Mouse (Mus musculus): ENCODE data around the gene Ormdl2. TPM values are rescaled to one million over a fixed set of nuclear protein-coding genes. Genes with fewer than 3 reads are reported as not detected.
"Not testable (repeated sequence)": the region's sequence is repeated elsewhere in the genome, so short reads cannot be mapped to it uniquely, and the experiment has no call there.

The Ormdl2 gene
- total and polyA plus RNA-seq, 2 experiments = 73.2 to 93.2 TPM

DNA sequence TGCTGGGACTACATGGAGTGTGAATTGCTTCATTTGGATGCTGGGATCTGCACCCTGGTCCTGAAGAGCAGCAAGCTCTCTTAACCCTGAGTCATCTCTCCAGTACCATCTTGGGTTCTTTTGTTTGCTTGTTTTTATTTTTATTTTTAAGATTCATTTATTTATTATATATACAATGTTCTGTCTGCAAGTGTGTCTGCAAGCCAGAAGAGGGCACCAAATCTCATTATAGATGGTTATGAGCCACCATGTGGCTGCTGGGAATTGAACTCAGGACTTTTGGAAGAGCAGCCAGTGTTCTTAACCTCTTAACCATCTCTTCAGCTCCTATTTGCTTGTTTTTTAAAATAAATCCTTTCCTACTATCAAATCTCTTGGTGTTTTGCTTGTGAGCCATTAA, 16.0 kb upstream of the Ormdl2 start:
- Histone ChIP-seq H3K27ac (replicated peaks; ENCODE audit: insufficient read depth, low read depth, low read length) (no peak overlapping the region), H3K36me3 (ENCODE audit: control insufficient read depth, insufficient read depth, low read length) (peaks cover 49% of the 10 kb centered on the region), H3K4me1 (ENCODE audit: control insufficient read depth, insufficient read depth, low read length) (no peaks in the 10 kb centered on the region), H3K79me2 (ENCODE audit: control insufficient read depth, insufficient read depth, low read length) (no peaks in the 10 kb centered on the region; the same call in 1 of the 2 replicates), H3K27me3 (ENCODE audit: control insufficient read depth, insufficient read depth, low read length) (no peaks in the 10 kb centered on the region), H3K9ac (ENCODE audit: low read depth, low read length) (no peak overlapping the region), H3K4me3 (ENCODE audit: insufficient read depth, low read depth, low read length) (no peak overlapping the region)
- DNase-seq (ENCODE audit: extremely low read depth, low read depth, low spot score) = no peak
- TF ChIP-seq CTCF (IDR thresholded peaks at IDR 0.05; ENCODE audit: low read depth, low read length) (no peak), POLR2A (IDR thresholded peaks at IDR 0.05; ENCODE audit: extremely low read depth, insufficient read depth, low read length) (no peak)

DNA sequence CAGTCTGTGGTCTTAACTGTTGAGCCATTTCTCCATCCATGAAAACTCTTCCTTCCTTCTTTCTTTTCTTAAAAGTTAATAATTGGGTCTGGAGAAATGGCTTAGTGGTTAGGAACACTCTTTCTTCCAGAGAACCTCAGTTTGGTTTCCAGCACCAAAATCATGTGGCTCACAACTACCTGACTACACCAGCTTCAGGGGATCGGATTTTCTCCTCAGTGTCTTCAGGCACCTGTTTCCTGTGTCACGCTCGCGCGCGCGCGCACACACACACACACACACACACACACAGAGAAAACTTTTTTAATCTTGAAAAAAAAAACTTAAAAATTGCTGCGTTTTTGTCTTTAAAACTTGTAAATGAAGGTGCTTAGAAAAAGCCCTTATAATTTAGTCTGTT, 2.4 kb upstream of the Ormdl2 start:
- WGBS = 93% methylated on average over 9 of the region's 9 CpGs
- peaks cover 6% of the 10 kb centered on the region for H3K36me3 ChIP-seq (ENCODE audit: control insufficient read depth, insufficient read depth, low read length)
- H3K27me3 ChIP-seq (ENCODE audit: control insufficient read depth, insufficient read depth, low read length) = no peaks in the 10 kb centered on the region
- peaks cover 18% of the 10 kb centered on the region; the same call in 1 of the 2 replicates for H3K79me2 ChIP-seq (ENCODE audit: control insufficient read depth, insufficient read depth, low read length)
- H3K4me3 ChIP-seq (ENCODE audit: insufficient read depth, low read depth, low read length) = no peak overlapping the region
- no peak for TF ChIP-seq CTCF (IDR thresholded peaks at IDR 0.05; ENCODE audit: low read depth, low read length)
- H3K27ac ChIP-seq (replicated peaks; ENCODE audit: insufficient read depth, low read depth, low read length) = no peak overlapping the region
- H3K4me1 ChIP-seq (ENCODE audit: control insufficient read depth, insufficient read depth, low read length) = peaks cover 14% of the 10 kb centered on the region
- DNase-seq (ENCODE audit: extremely low read depth, low read depth, low spot score) = no peak
- no peak overlapping the region for H3K9ac ChIP-seq (ENCODE audit: low read depth, low read length)

DNA sequence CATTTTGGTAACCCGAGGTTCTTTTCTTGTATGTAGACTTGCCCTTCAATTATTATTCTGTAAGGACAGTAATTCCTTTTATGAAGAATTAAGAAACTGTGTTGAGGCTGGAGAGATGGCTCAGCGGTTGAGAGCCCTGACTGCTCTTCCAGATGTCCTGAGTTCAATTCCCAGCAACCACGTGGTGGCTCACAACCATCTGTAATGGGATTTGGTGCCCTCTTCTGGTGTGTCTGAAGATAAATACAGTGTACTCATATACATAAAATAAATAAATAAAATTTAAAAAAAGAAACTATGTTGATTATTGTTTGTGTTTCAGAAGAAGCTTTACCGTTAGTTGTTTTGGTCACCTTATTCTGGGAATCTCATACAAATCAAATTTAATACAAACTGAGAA, 1.6 kb upstream of the Ormdl2 start:
- H3K4me1 ChIP-seq (ENCODE audit: control insufficient read depth, insufficient read depth, low read length) = peaks cover 14% of the 10 kb centered on the region
- H3K79me2 ChIP-seq (ENCODE audit: control insufficient read depth, insufficient read depth, low read length) = peaks cover 15% of the 10 kb centered on the region; the same call in 1 of the 2 replicates
- WGBS = 61% methylated on average over 4 of the region's 4 CpGs
- H3K9ac ChIP-seq (ENCODE audit: low read depth, low read length); DNase-seq (ENCODE audit: extremely low read depth, low read depth, low spot score); H3K27ac ChIP-seq (replicated peaks; ENCODE audit: insufficient read depth, low read depth, low read length); H3K36me3 ChIP-seq (ENCODE audit: control insufficient read depth, insufficient read depth, low read length); H3K27me3 ChIP-seq (ENCODE audit: control insufficient read depth, insufficient read depth, low read length); H3K4me3 ChIP-seq (ENCODE audit: insufficient read depth, low read depth, low read length): not testable (repeated sequence)

DNA sequence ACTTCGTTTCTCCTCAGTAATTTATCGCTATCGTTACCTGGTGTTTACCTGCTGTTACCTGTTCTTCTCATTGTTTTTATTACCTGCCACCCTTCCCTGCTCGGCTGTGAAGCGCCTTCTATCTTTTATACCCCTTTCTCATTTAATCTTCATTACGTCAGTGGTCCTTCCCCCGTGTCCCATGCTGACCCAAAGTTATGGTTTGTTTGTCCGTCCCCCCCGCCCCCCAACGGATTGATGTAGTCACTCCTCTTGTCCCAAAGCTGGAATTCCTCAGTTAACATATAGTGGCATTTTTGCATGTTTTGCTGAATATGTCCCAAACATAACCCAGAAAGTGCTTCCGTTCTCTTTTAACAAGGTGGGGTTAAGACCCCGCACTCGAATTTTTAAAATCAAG, 690 bp upstream of the Ormdl2 start:
- H3K36me3 ChIP-seq (ENCODE audit: control insufficient read depth, insufficient read depth, low read length) = peaks cover 16% of the 10 kb centered on the region; the same call in 1 of the 2 replicates
- H3K4me1 ChIP-seq (ENCODE audit: control insufficient read depth, insufficient read depth, low read length) = peaks cover 14% of the 10 kb centered on the region
- H3K79me2 ChIP-seq (ENCODE audit: control insufficient read depth, insufficient read depth, low read length) = peaks cover 15% of the 10 kb centered on the region; the same call in 1 of the 2 replicates
- under 1% methylated on average over 13 of the region's 13 CpGs for WGBS
- no peak for TF ChIP-seq CTCF (IDR thresholded peaks at IDR 0.05; ENCODE audit: low read depth, low read length)
- TF ChIP-seq POLR2A (IDR thresholded peaks at IDR 0.05; ENCODE audit: extremely low read depth, insufficient read depth, low read length) = no peak
- peak overlapping the region; percentile 61 for H3K27ac ChIP-seq (replicated peaks; ENCODE audit: insufficient read depth, low read depth, low read length)
- H3K27me3 ChIP-seq (ENCODE audit: control insufficient read depth, insufficient read depth, low read length) = no peaks in the 10 kb centered on the region
- no peak for DNase-seq (ENCODE audit: extremely low read depth, low read depth, low spot score)
- peak overlapping the region; percentile 67 for H3K4me3 ChIP-seq (ENCODE audit: insufficient read depth, low read depth, low read length)
- H3K9ac ChIP-seq (ENCODE audit: low read depth, low read length) = peak overlapping the region; percentile 80

DNA sequence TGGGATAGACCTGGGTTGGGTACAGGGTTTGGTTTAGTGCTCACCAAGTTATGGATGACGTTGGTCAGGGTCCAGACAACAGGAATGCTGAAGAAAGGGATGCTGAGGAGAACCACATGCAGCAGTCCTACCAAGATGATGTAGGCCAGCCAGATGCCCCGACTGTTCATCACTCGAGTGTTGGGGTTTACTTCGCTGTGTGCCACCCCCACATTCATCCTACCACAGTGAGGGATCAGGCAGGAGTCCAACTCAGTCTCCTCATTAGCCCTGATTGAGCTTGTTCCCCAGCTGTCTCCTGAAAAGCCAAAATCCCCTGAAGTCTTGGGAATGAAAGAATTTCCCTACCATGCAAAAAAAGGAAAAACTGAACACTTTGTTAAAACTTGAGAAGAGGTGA, 1.2 kb downstream of the Ormdl2 start:
- TF ChIP-seq POLR2A (IDR thresholded peaks at IDR 0.05; ENCODE audit: extremely low read depth, insufficient read depth, low read length) (no peak), CTCF (IDR thresholded peaks at IDR 0.05; ENCODE audit: low read depth, low read length) (no peak)
- H3K4me3 ChIP-seq (ENCODE audit: insufficient read depth, low read depth, low read length) = no peak overlapping the region
- H3K36me3 ChIP-seq (ENCODE audit: control insufficient read depth, insufficient read depth, low read length) = peaks cover 30% of the 10 kb centered on the region
- 82% methylated on average over 4 of the region's 4 CpGs for WGBS
- peaks cover 15% of the 10 kb centered on the region; the same call in 1 of the 2 replicates for H3K79me2 ChIP-seq (ENCODE audit: control insufficient read depth, insufficient read depth, low read length)
- no peaks in the 10 kb centered on the region for H3K27me3 ChIP-seq (ENCODE audit: control insufficient read depth, insufficient read depth, low read length)
- peaks cover 14% of the 10 kb centered on the region for H3K4me1 ChIP-seq (ENCODE audit: control insufficient read depth, insufficient read depth, low read length)
- DNase-seq (ENCODE audit: extremely low read depth, low read depth, low spot score) = no peak
- H3K9ac ChIP-seq (ENCODE audit: low read depth, low read length) = no peak overlapping the region
- no peak overlapping the region for H3K27ac ChIP-seq (replicated peaks; ENCODE audit: insufficient read depth, low read depth, low read length)

DNA sequence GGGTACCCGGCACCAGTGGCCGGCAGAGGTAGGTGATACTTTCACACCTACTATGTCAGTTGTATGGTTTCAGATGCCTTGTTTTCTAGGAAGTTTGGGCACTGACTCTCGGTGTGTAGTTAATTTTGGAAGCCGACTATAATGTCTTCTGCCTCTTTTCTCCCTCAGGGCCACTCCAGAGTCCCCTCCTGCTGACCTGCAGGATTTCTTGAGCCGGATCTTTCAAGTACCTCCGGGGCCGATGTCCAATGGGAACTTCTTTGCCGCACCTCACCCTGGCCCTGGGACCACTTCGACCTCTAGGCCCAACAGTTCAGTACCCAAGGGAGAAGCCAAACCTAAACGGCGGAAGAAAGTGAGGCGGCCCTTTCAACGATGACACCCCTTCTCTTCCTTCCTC, 4.4 kb downstream of the Ormdl2 start, which contains the start of gene Sarnp:
Gene Sarnp, plus strand, starts transcription at position 301 of the 400 bp plus-strand sequence.
- H3K36me3 ChIP-seq (ENCODE audit: control insufficient read depth, insufficient read depth, low read length) = peaks cover 44% of the 10 kb centered on the region

More for the DNA sequence above, 4.4 kb downstream of the Ormdl2 start, which contains the start of gene Sarnp:
- no peak within 1 kb of the TSS for H3K4me3 ChIP-seq (ENCODE audit: insufficient read depth, low read depth, low read length)
- H3K27me3 ChIP-seq (ENCODE audit: control insufficient read depth, insufficient read depth, low read length) = no peaks in the 10 kb centered on the region
- no peak within 1 kb of the TSS for H3K9ac ChIP-seq (ENCODE audit: low read depth, low read length)
- no peak for DNase-seq (ENCODE audit: extremely low read depth, low read depth, low spot score)
- H3K27ac ChIP-seq (replicated peaks; ENCODE audit: insufficient read depth, low read depth, low read length) = no peak within 1 kb of the TSS
- H3K79me2 ChIP-seq (ENCODE audit: control insufficient read depth, insufficient read depth, low read length) = peaks cover 6% of the 10 kb centered on the region; the same call in 1 of the 2 replicates
- 87% methylated on average over 13 of the region's 13 CpGs for WGBS
- peaks cover 5% of the 10 kb centered on the region for H3K4me1 ChIP-seq (ENCODE audit: control insufficient read depth, insufficient read depth, low read length)
- TF ChIP-seq CTCF (IDR thresholded peaks at IDR 0.05; ENCODE audit: low read depth, low read length) = no peak
- no peak for TF ChIP-seq POLR2A (IDR thresholded peaks at IDR 0.05; ENCODE audit: extremely low read depth, insufficient read depth, low read length)
